Mouse (Mus musculus) limb, embryonic 15.5 days (tissue): ENCODE data around the gene Ppp1r1b. TPM values are rescaled to one million over a fixed set of nuclear protein-coding genes. Genes with fewer than 3 reads are reported as not detected.
"Not testable (repeated sequence)": the region's sequence is repeated elsewhere in the genome, so short reads cannot be mapped to it uniquely, and the experiment has no call there.

Experiments
- ATAC-seq: fragments of 200-750 bp; cut with Nextera tagmentation; 2 replicates; pipeline ENCODE4 v1.8.0; 2017; ENCODE audit warnings: low read depth, moderate TSS enrichment; ENCODE audit not compliant: insufficient number of reproducible peaks, low FRiP score, low TSS enrichment
- H3K27ac ChIP-seq: fragments of 300-500 bp; sonication (generic); 2 replicates; pipeline ENCODE4 v1.5.1; 2015; ENCODE audit warnings: moderate library complexity, mild to moderate bottlenecking, inconsistent platforms
- H3K27me3 ChIP-seq: fragments of 300-500 bp; sonication (generic); 2 replicates; pipeline ENCODE4 v1.6.1; 2015; ENCODE audit warnings: inconsistent platforms
- H3K36me3 ChIP-seq: fragments of 300-500 bp; sonication (generic); 2 replicates; pipeline ENCODE4 v1.6.1; 2015; ENCODE audit warnings: inconsistent platforms
- H3K4me1 ChIP-seq: fragments of 300-500 bp; sonication (generic); 2 replicates; pipeline ENCODE4 v1.6.1; 2015; ENCODE audit warnings: inconsistent platforms
- H3K4me2 ChIP-seq: fragments of 300-500 bp; sonication (generic); 2 replicates; pipeline ENCODE4 v1.6.1; 2015; ENCODE audit warnings: mild to moderate bottlenecking, inconsistent platforms
- H3K4me3 ChIP-seq: fragments of 300-500 bp; sonication (generic); 2 replicates; pipeline ENCODE4 v1.5.1; 2015; ENCODE audit warnings: mild to moderate bottlenecking, inconsistent platforms
- H3K9ac ChIP-seq: fragments of 300-500 bp; sonication (generic); 2 replicates; pipeline ENCODE4 v1.6.1; 2015; ENCODE audit warnings: inconsistent platforms
- H3K9me3 ChIP-seq: fragments of 300-500 bp; sonication (generic); 2 replicates; pipeline ENCODE4 v1.6.1; 2016; ENCODE audit warnings: inconsistent platforms
- WGBS: fragments of 180-500 bp; shearing (Covaris S2); methylation state at CpG from one replicate; pipeline ENCODE4 v1.1.7; 2015; 5-methylcytosine and 5-hydroxymethylcytosine counted together
- polyA plus RNA-seq: library from polyadenylated mRNA; unstranded; fragments of >200 nt; fragmentation: Nextera tagmentation; extraction: Ambion mirVana; gene quantifications from 2 replicates; pipeline ENCODE4 v1.2.1, GENCODE M21; 2015

The Ppp1r1b gene
- polyA plus RNA-seq, 1 experiment from 2014 or later = 3.7 TPM

DNA sequence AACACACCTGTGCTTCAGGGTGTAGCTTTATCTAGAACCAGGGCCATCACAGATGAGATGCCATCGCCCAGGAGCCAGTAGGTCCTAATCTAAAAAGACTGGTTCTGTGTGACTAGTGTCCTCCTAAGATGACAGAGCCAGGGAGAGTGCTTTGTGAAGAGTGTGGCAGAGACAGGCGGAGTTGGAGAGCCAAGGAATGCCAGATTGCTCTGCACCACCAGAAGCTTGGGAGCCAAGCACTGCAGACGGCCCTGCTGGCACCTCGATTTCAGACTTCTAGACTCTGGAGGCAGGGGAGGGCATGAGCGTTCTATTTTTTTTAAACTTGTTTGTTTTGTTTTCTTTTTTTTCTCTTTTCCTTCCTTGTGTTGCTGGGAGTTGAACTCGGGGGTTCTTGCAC is 21.1 kb downstream of the Ppp1r1b start:
- H3K9me3 ChIP-seq = no peaks in the 10 kb centered on the region
- H3K27ac ChIP-seq = no peak overlapping the region
- H3K27me3 ChIP-seq = no peaks in the 10 kb centered on the region
- H3K4me2 ChIP-seq = no peak overlapping the region
- H3K36me3 ChIP-seq = peaks cover 12% of the 10 kb centered on the region
- WGBS = 80% methylated on average over 6 of the region's 6 CpGs
- no peak overlapping the region for H3K9ac ChIP-seq
- no peak overlapping the region for H3K4me3 ChIP-seq
- no peak for ATAC-seq
- H3K4me1 ChIP-seq = 0 out of 2 replicates have a peak, but pooled peaks cover 6% of the 10 kb centered on the region

DNA sequence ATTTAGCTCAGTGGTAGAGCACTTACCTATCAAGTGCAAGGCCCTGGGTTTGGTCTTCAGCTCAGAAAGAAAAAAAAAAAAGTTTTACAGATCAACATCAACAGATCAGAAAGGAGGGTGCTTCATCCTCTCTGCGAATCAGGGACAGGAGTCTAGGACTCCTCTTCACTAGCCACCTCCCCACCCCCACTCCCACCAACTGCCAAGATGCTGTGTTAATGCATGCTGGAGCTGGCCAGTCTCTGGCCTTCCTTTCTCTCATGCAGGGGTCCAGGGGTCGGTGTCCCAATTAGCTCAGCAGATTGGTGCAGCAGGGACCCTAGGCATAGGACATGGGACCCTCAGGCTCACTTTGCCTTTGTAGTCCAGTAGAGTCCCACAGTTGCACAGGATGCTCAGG is 22.4 kb downstream of the Ppp1r1b start:
- H3K36me3 ChIP-seq = peaks cover 25% of the 10 kb centered on the region
- 77% methylated on average over 2 of the region's 2 CpGs for WGBS
- no peak overlapping the region for H3K9ac ChIP-seq
- H3K9me3 ChIP-seq = no peaks in the 10 kb centered on the region
- no peak overlapping the region for H3K27ac ChIP-seq
- H3K4me3 ChIP-seq = no peak overlapping the region
- no peak for ATAC-seq
- H3K4me1 ChIP-seq = 0 out of 2 replicates have a peak, but pooled peaks cover 6% of the 10 kb centered on the region
- no peaks in the 10 kb centered on the region for H3K27me3 ChIP-seq
- H3K4me2 ChIP-seq = no peak overlapping the region

DNA sequence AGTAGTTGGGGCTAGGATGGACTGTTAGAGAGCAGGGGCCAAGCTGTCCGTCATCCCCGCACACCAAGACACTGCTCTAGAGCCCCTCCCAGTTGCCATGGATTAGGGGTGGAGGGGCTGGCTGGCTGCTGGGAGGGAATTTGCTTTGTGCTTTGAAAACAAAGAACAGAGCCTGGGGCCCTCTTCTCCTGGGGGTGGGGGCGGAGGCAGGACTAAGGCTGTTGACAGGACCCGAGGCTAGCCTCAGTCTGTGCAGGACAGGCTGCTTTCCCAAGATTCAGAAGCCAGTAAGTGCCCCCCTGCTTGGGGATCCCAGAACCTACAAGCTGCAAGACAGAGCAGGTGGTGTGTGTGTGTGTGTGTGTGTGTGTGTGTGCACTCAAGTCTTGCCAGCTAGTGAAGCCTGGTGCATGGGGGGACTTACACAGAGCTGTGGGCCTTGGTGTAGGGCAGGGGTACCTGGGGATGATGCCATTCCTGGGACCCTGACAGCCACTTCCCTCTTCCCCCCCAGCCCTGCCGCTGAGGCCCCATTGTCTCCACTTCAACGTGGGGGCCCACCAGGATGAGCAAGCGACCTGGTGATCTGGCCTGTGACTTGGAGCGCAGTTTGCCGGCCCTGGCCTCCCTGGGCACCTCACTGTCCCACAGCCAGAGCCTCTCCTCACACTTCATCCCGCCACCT is 23.5 kb downstream of the Ppp1r1b start:
- Histone ChIP-seq H3K4me3 (no peak overlapping the region), H3K27me3 (no peaks in the 10 kb centered on the region), H3K9me3 (no peaks in the 10 kb centered on the region), H3K36me3 (peaks cover 36% of the 10 kb centered on the region), H3K9ac (no peak overlapping the region), H3K4me1 (0 out of 2 replicates have a peak, but pooled peaks cover 6% of the 10 kb centered on the region), H3K27ac (no peak overlapping the region), H3K4me2 (no peak overlapping the region)
- 62% methylated on average over 10 of the region's 10 CpGs for WGBS
- ATAC-seq = no peak

DNA sequence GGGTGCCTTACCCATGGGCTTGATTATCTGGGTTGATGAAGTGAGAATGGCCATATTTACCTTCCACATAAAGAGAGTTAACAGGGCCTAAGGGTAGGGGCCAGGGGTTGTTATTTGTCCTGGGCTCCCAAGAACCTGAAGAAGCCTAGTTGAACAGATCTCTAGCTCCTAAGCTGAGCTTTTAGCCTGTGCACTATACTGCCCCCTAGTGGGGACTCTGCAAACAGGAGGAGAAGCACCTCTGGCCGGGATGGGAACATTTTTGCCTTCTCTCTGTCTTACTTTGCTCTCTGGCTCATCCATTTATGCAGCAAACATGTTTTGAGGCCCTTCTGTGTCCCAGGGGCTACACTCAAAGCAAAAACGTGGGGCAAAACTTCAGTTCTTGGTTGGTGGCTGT is 24.2 kb downstream of the Ppp1r1b start:
- Histone ChIP-seq H3K27me3 (no peaks in the 10 kb centered on the region), H3K4me2 (no peak overlapping the region), H3K36me3 (peaks cover 43% of the 10 kb centered on the region), H3K27ac (no peak overlapping the region), H3K4me3 (no peak overlapping the region), H3K9ac (no peak overlapping the region), H3K9me3 (no peaks in the 10 kb centered on the region), H3K4me1 (0 out of 2 replicates have a peak, but pooled peaks cover 6% of the 10 kb centered on the region)
- WGBS = 6% methylated on average over 2 of the region's 2 CpGs
- ATAC-seq = no peak

DNA sequence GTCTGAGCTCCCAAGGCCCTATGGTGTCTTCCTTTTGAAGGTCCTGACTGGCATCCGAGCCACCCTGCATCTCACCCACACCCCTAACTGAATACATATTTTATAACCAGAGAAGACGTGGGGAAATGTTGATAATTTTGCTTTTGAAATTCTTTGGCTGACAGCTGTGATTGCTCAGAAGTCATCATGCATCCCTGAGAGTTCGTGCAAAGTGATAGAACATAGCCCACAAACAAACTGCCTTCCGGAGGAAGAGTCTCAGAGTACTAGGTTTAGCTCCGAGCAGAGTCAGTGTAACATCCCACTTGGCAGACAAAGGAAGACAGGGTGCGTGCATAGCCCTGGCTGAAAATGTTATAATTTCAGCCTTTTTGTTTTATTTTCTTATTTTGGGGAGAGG is 25.0 kb downstream of the Ppp1r1b start:
- Histone ChIP-seq H3K36me3 (peaks cover 52% of the 10 kb centered on the region), H3K4me3 (no peak overlapping the region), H3K9ac (no peak overlapping the region), H3K9me3 (no peaks in the 10 kb centered on the region), H3K4me2 (no peak overlapping the region), H3K27me3 (no peaks in the 10 kb centered on the region), H3K27ac (no peak overlapping the region), H3K4me1 (0 out of 2 replicates have a peak, but pooled peaks cover 6% of the 10 kb centered on the region)
- ATAC-seq = no peak
- 92% methylated on average over 6 of the region's 6 CpGs for WGBS

DNA sequence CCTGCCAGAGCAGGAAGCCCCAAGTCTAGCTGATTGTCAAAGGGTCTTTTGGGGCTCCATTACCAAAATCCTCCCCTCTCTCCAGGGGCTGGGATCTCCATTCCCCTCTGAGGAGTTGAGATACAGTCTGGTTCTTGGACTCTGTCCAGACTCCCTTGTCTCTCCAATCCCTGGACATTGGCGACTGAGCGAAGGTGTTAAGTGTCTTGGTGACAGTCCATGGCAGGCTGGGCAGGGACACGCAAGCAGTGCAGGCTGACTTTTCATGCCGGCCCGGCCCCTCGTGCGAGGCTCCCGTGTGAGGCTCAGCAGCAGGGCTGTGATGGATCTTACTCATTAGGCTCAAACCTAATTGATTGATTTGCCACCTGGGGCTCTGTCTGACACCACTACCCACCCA is 26.1 kb downstream of the Ppp1r1b start:
- 84% methylated on average over 8 of the region's 8 CpGs for WGBS
- Histone ChIP-seq H3K27ac (no peak overlapping the region), H3K9ac (no peak overlapping the region), H3K4me2 (no peak overlapping the region), H3K4me1 (0 out of 2 replicates have a peak, but pooled peaks cover 6% of the 10 kb centered on the region), H3K4me3 (no peak overlapping the region), H3K9me3 (no peaks in the 10 kb centered on the region), H3K36me3 (peaks cover 62% of the 10 kb centered on the region), H3K27me3 (no peaks in the 10 kb centered on the region)
- ATAC-seq = no peak

DNA sequence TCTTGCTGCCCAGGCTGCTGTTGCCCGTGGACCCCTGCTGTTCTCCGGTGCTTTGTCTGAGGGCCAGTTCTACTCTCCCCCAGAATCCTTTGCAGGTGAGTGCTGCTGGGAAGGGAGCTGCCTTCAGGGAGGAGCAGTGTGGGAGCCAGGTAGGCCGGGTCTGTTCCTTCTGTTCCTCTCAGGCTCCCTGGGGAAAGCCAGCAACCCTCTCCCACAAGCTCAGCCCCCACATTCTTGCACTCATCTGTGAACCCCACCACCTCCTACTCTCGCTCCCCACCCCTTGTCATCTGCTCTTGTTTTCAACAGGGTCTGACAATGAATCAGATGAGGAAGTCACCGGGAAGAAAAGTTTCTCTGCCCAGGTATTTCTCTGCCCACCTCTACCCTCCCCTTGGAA is 28.6 kb downstream of the Ppp1r1b start:
- H3K36me3 ChIP-seq = peaks cover 83% of the 10 kb centered on the region
- no peak overlapping the region for H3K4me2 ChIP-seq
- H3K4me1 ChIP-seq = no peaks in the 10 kb centered on the region
- 74% methylated on average over 5 of the region's 5 CpGs for WGBS
- H3K4me3 ChIP-seq = no peak overlapping the region
- H3K27ac ChIP-seq = no peak overlapping the region
- no peaks in the 10 kb centered on the region for H3K9me3 ChIP-seq
- H3K9ac ChIP-seq = no peak overlapping the region
- no peak for ATAC-seq
- H3K27me3 ChIP-seq = no peaks in the 10 kb centered on the region

DNA sequence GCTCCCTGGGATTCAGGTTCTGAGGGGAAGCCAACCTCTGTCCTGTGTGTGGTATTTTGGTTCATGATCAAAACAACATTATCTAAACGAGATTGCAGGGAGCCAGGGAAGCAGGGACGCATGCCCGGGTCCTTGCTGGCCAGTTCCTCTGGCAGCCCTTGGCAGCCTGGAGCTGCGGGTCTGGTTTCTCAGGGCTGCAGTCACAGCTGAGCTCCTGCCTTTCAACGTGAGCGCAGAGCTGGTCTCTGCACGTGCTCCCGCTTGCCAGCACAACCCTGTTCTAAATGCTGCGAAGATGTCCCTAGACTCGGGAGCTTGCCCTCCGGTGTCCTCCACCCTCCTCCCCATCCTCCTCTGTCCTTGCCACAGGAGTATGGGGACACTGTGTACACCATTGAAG is 29.6 kb downstream of the Ppp1r1b start:
- H3K27ac ChIP-seq = no peak overlapping the region
- WGBS = 74% methylated on average over 11 of the region's 11 CpGs
- H3K27me3 ChIP-seq = no peaks in the 10 kb centered on the region
- H3K9ac ChIP-seq = no peak overlapping the region
- no peak for ATAC-seq
- peaks cover 84% of the 10 kb centered on the region for H3K36me3 ChIP-seq
- no peak overlapping the region for H3K4me2 ChIP-seq
- no peaks in the 10 kb centered on the region for H3K9me3 ChIP-seq
- no peak overlapping the region for H3K4me3 ChIP-seq
- H3K4me1 ChIP-seq = no peaks in the 10 kb centered on the region

DNA sequence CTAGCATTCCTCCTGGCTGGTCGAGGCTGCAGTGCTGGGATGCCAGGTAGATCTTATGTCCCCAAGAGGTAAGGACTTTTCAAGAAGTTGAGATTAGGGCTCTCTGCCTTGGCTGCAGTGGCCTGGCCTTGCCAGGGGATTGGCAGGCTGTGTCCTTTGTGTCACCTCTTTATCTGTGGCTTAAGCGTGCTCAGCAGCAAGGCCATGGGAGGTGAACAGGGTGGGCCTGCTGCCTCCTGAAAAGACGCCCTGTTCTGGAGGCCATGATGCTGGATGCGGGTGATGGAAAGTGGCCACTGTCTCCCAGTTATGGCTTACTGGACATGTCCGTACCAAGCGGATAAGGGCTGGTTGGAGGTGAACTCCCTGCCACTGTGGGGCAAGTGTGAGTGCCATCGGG is 31.2 kb downstream of the Ppp1r1b start:
- Histone ChIP-seq H3K4me2 (no peak overlapping the region), H3K36me3 (peaks cover 71% of the 10 kb centered on the region), H3K27ac (no peak overlapping the region), H3K4me3 (no peak overlapping the region), H3K27me3 (peaks cover 13% of the 10 kb centered on the region), H3K9ac (no peak overlapping the region), H3K4me1 (no peaks in the 10 kb centered on the region), H3K9me3 (no peaks in the 10 kb centered on the region)
- WGBS = 93% methylated on average over 7 of the region's 7 CpGs
- no peak for ATAC-seq

DNA sequence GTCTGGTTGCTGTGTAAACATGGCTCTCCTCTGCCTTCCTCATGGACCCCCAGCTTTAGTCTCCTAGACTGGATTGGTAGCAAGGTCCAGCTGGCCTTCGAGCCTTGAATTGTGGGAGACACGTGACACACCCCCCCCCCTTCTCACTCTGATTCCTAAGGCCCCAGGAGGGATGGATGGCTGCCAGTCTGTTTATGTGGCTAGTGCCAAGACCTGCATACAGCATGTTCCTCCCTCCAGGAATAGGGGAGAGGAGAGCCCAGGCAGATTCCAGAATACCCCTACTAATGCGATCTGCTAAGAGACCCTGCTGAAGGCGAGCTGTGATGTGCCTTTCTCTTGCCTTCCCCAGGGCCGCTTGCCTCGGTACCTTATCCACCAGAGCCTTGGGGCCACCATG is 31.9 kb downstream of the Ppp1r1b start:
- Histone ChIP-seq H3K4me2 (no peak overlapping the region), H3K9me3 (no peaks in the 10 kb centered on the region), H3K27ac (no peak overlapping the region), H3K4me3 (no peak overlapping the region), H3K36me3 (peaks cover 64% of the 10 kb centered on the region), H3K4me1 (no peaks in the 10 kb centered on the region), H3K9ac (no peak overlapping the region), H3K27me3 (peaks cover 20% of the 10 kb centered on the region)
- ATAC-seq = no peak
- 82% methylated on average over 6 of the region's 6 CpGs for WGBS

DNA sequence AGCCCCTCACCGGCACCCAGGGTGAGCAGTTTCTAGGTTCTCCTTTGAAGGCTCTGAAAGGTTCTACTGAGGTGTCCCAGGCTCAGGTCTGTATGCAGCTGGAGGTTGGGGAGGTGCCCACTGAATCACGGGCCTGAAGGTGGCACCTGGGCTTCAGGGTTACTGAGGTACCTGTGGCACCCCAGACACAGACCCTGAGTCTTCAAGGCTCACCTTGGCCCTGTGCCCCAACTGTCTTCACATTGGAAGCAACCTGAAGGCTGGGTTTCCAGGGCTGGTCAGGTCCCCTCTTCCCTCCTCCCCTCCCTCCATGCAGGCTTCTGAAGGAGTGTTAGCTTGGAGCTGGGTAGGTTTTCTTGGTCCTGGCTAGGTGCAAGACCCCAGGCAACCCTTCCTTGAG is 33.4 kb downstream of the Ppp1r1b start:
- no peak for ATAC-seq
- Histone ChIP-seq H3K4me1 (peaks cover 4% of the 10 kb centered on the region; the same call in 1 of the 2 replicates), H3K27ac (no peak overlapping the region), H3K4me3 (no peak overlapping the region), H3K4me2 (no peak overlapping the region), H3K36me3 (peaks cover 49% of the 10 kb centered on the region), H3K9ac (no peak overlapping the region), H3K27me3 (peaks cover 36% of the 10 kb centered on the region), H3K9me3 (no peaks in the 10 kb centered on the region)
- WGBS = 86% methylated on average over 2 of the region's 2 CpGs

DNA sequence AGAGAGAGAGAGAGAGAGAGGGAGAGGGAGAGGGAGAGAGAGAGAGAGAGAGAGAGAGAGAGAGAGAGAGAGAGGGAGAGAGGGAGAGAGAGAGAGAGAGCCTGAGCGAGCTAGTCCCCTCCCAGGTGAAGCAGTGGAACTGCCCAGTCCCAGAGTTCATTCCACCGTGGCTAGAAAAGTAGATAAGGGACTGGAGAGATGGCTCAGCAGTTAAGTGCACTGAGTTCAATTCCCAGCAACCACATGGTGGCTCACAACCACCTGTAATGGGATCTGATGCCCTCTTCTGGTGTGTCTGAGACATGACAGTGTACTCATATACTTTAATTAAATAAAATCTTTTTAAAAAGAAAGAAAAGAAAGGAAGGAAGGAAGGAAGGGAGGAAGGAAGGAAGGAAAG is 34.2 kb downstream of the Ppp1r1b start:
- not testable (repeated sequence) for H3K9me3 ChIP-seq, H3K4me2 ChIP-seq, H3K27ac ChIP-seq, H3K9ac ChIP-seq, ATAC-seq, H3K4me3 ChIP-seq, H3K4me1 ChIP-seq
- H3K36me3 ChIP-seq = peaks cover 41% of the 10 kb centered on the region
- peaks cover 43% of the 10 kb centered on the region for H3K27me3 ChIP-seq
- WGBS = 44% methylated on average over 2 of the region's 2 CpGs
